Mouse (Mus musculus): ENCODE measurements around the gene Naa38.
A peak's percentile ranks its signal among the peaks of the same experiment; 100 is the strongest.

The Naa38 gene

GRCm38 (mm10) chr11:69431829-69432639, 36.7 kb downstream of the Naa38 start:
- DNase-seq (ENCODE audit: low spot score in 2 of 2), result peak; percentile 72 to 80

- DNase-seq (ENCODE audit: low spot score in 2 of 2), result no peak
Measured at GRCm38 (mm10) chr11:69432640-69432982, 37.3 kb downstream of the Naa38 start.

GRCm38 (mm10) chr11:69433189-69433588, 37.9 kb downstream of the Naa38 start:
- no peak for DNase-seq (ENCODE audit: low spot score in 2 of 2)

- no peak for DNase-seq (ENCODE audit: low spot score in 2 of 2)
Measured at GRCm38 (mm10) chr11:69437291-69437690, 42.0 kb downstream of the Naa38 start.

GRCm38 (mm10) chr11:69443328-69443727, 48.0 kb downstream of the Naa38 start:
- DNase-seq (ENCODE audit: low spot score in 2 of 2), result no peak

Data from spleen, postnatal 36 days (tissue).